Mouse (Mus musculus) heart, postnatal 0 days (tissue): ENCODE measurements around the gene Stk24. TPM values are rescaled to one million over a fixed set of nuclear protein-coding genes. Genes with fewer than 3 reads are reported as not detected.

ENCODE experiments used
- ATAC-seq: fragments of 200-750 bp; cut with Nextera tagmentation; 2 replicates; pipeline ENCODE4 v1.8.0; 2017; ENCODE audit warnings: low read depth, moderate number of reproducible peaks, moderate library complexity; ENCODE audit not compliant: insufficient read depth
- DNase-seq: peaks from one replicate; pipeline ENCODE4 v3.0.0-alpha.2; 2016; ENCODE audit warnings: low spot score
- H3K27ac ChIP-seq: fragments of 300-500 bp; sonication (generic); 2 replicates; pipeline ENCODE4 v1.5.1; 2014; ENCODE audit warnings: low read depth, mild to moderate bottlenecking
- H3K27me3 ChIP-seq: fragments of 300-500 bp; sonication (generic); 2 replicates; pipeline ENCODE4 v1.6.1; 2014; ENCODE audit warnings: low read length, mixed read lengths; ENCODE audit not compliant: control insufficient read depth, insufficient read depth
- H3K36me3 ChIP-seq: fragments of 300-500 bp; sonication (generic); replicated peaks from 2 replicates; pipeline ENCODE4 v1.6.1; 2014; ENCODE audit warnings: low read length, mixed read lengths; ENCODE audit not compliant: control insufficient read depth, insufficient read depth
- H3K4me1 ChIP-seq: fragments of 300-500 bp; sonication (generic); 2 replicates; pipeline ENCODE4 v1.6.1; 2014; ENCODE audit warnings: antibody characterized with exemption; ENCODE audit not compliant: control insufficient read depth, insufficient read depth
- H3K4me2 ChIP-seq: fragments of 300-500 bp; sonication (generic); 2 replicates; pipeline ENCODE4 v1.6.1; 2014; ENCODE audit warnings: low read depth, mild to moderate bottlenecking, low read length, moderate library complexity
- H3K4me3 ChIP-seq: fragments of 300-500 bp; sonication (generic); 2 replicates; pipeline ENCODE4 v1.5.1; 2014; ENCODE audit warnings: low read depth, low read length
- H3K9ac ChIP-seq: fragments of 300-500 bp; sonication (generic); replicated peaks from 2 replicates; pipeline ENCODE4 v1.6.1; 2014; ENCODE audit warnings: low read depth, low read length, mixed read lengths
- H3K9me3 ChIP-seq: fragments of 300-500 bp; sonication (generic); replicated peaks from 2 replicates; pipeline ENCODE4 v1.6.1; 2016; ENCODE audit warnings: low read length; ENCODE audit not compliant: control insufficient read depth
- CTCF ChIP-seq: IDR thresholded peaks from 2 replicates; pipeline ENCODE4 v1.5.1; 2016; ENCODE audit warnings: antibody characterized with exemption, control low read depth, low read depth
- EP300 ChIP-seq: IDR thresholded peaks from 2 replicates; pipeline ENCODE4 v1.6.1; 2016; ENCODE audit warnings: antibody characterized with exemption, low read depth
- WGBS: fragments of 180-500 bp; shearing (Covaris S2); extraction: QIAGEN DNeasy Blood & Tissue Kit; methylation state at CpG from one replicate; pipeline ENCODE4 v1.1.7; 2014; 5-methylcytosine and 5-hydroxymethylcytosine counted together
- polyA plus RNA-seq: library from polyadenylated mRNA; unstranded; fragments of >200 nt; fragmentation: Nextera tagmentation; extraction: Ambion mirVana; gene quantifications from 2 replicates; pipeline ENCODE4 v1.2.1, GENCODE M21; 2015
- total RNA-seq: library from RNA; depleted of rRNA; stranded (reverse); fragments of >200 nt; gene quantifications from 2 replicates; pipeline ENCODE4 v1.2.3, GENCODE M21; 2014; ENCODE audit warnings: low replicate concordance; rRNA removed

Gene Stk24
- total RNA-seq (62.9 and 68.3 TPM in 2 replicates), polyA plus RNA-seq (22.6 and 26.7 TPM in 2 replicates)

- H3K4me3 ChIP-seq = peak within 1 kb of the TSS; percentile 84
- H3K27me3 ChIP-seq = no peaks in the 10 kb centered on the region
- H3K27ac ChIP-seq = peak within 1 kb of the TSS; percentile 98
- TF ChIP-seq CTCF = no peak
- no peak for TF ChIP-seq EP300
- no peak for ATAC-seq
- peak within 1 kb of the TSS; percentile 83 for H3K4me2 ChIP-seq
- peaks cover 23% of the 10 kb centered on the region for H3K4me1 ChIP-seq
- no peaks in the 10 kb centered on the region for H3K9me3 ChIP-seq
- no peak for DNase-seq
- no peaks in the 10 kb centered on the region for H3K36me3 ChIP-seq
- peak within 1 kb of the TSS; percentile 98 for H3K9ac ChIP-seq
- 8% methylated on average over 11 of the region's 11 CpGs for whole genome bisulfite sequencing
Measured at GRCm38 (mm10) chr14:121379827-121380145, at the start of gene Stk24. Stk24 (minus strand) TSS chr14:121380011.

GRCm38 (mm10) chr14:121428148-121428547 is 48.3 kb upstream of the Stk24 start:
- no peak overlapping the region for H3K27ac ChIP-seq
- H3K9me3 ChIP-seq = no peaks in the 10 kb centered on the region
- TF ChIP-seq CTCF (no peak), EP300 (no peak)
- H3K9ac ChIP-seq = no peak overlapping the region
- no peak overlapping the region for H3K4me3 ChIP-seq
- peaks cover 7% of the 10 kb centered on the region; the same call in 1 of the 2 replicates for H3K4me1 ChIP-seq
- 95% methylated on average over 4 of the region's 4 CpGs for WGBS
- H3K4me2 ChIP-seq = no peak overlapping the region
- H3K36me3 ChIP-seq = no peaks in the 10 kb centered on the region
- ATAC-seq (no peak), DNase-seq (no peak)
- no peaks in the 10 kb centered on the region for H3K27me3 ChIP-seq

GRCm38 (mm10) chr14:121426743-121427142 is 46.9 kb upstream of the Stk24 start:
- Histone ChIP-seq H3K27me3 (no peaks in the 10 kb centered on the region), H3K9me3 (no peaks in the 10 kb centered on the region), H3K27ac (no peak overlapping the region), H3K4me2 (no peak overlapping the region), H3K4me3 (no peak overlapping the region), H3K36me3 (no peaks in the 10 kb centered on the region), H3K9ac (no peak overlapping the region), H3K4me1 (peaks cover 21% of the 10 kb centered on the region)
- TF ChIP-seq EP300 (no peak), CTCF (peak; percentile 23; the same call in 1 of the 2 replicates)
- DNase-seq = no peak
- ATAC-seq = no peak

- H3K27me3 ChIP-seq = no peaks in the 10 kb centered on the region
- no peak for ATAC-seq
Measured at GRCm38 (mm10) chr14:121425004-121425793, 45.4 kb upstream of the Stk24 start.

GRCm38 (mm10) chr14:121423341-121423751 is 43.5 kb upstream of the Stk24 start:
- TF ChIP-seq EP300 (no peak; the same call in 1 of the 2 replicates), CTCF (no peak)
- H3K4me3 ChIP-seq = no peak overlapping the region
- WGBS = 5% methylated on average over 7 of the region's 7 CpGs
- peaks cover 24% of the 10 kb centered on the region for H3K4me1 ChIP-seq
- ATAC-seq (peak; percentile 25; the same call in 1 of the 2 replicates), DNase-seq (peak; percentile 44)
- H3K9me3 ChIP-seq = no peaks in the 10 kb centered on the region
- no peak overlapping the region for H3K9ac ChIP-seq
- H3K4me2 ChIP-seq = peak overlapping the region; percentile 32; the same call in 1 of the 2 replicates
- no peaks in the 10 kb centered on the region for H3K27me3 ChIP-seq
- H3K36me3 ChIP-seq = no peaks in the 10 kb centered on the region
- peak overlapping the region; percentile 90 for H3K27ac ChIP-seq

More at GRCm38 (mm10) chr14:121425004-121425793, 45.4 kb upstream of the Stk24 start:
- H3K36me3 ChIP-seq = no peaks in the 10 kb centered on the region
- H3K4me3 ChIP-seq = no peak overlapping the region
- TF ChIP-seq CTCF (no peak), EP300 (no peak)
- no peaks in the 10 kb centered on the region for H3K9me3 ChIP-seq
- WGBS = 80% methylated on average over 7 of the region's 7 CpGs
- H3K4me2 ChIP-seq = no peak overlapping the region
- no peak overlapping the region for H3K27ac ChIP-seq
- peaks cover 24% of the 10 kb centered on the region for H3K4me1 ChIP-seq
- no peak overlapping the region for H3K9ac ChIP-seq
- no peak for DNase-seq
